Mouse (Mus musculus): ENCODE measurements around the gene Gak. TPM values are rescaled to one million over a fixed set of nuclear protein-coding genes. Genes with fewer than 3 reads are reported as not detected.

Gene Gak
- total RNA-seq (2012; rRNA removed) (61.6 and 67.3 TPM in 2 replicates), total RNA-seq (2014; rRNA removed) (49.9 and 50.7 TPM in 2 replicates), polyA plus RNA-seq (2012; ENCODE audit: insufficient read length, low read depth) (59.0 and 65.2 TPM in 2 replicates)

- Histone ChIP-seq H3K9ac (ENCODE audit: insufficient read depth, low read depth) (peak within 1 kb of the TSS; percentile 92), H3K9me3 (replicated peaks; ENCODE audit: low read length) (no peaks in the 10 kb centered on the region), H3K4me1 (ENCODE audit: control insufficient read depth in 1 of 2, insufficient read depth in 2 of 2) (peaks cover 10 to 33% of the 10 kb centered on the region in 2 experiments; a peak in 3 of 4 replicates), H3K4me2 (ENCODE audit: insufficient read depth, low read depth, poor library complexity, severe bottlenecking) (peak within 1 kb of the TSS; percentile 80), H3K36me3 (replicated peaks in 1 of 2; ENCODE audit: control insufficient read depth in 1 of 2, insufficient read depth in 1 of 2, low read length in 1 of 2) (peaks cover 0 to 11% of the 10 kb centered on the region in 2 experiments), H3K27me3 (replicated peaks) (no peaks in the 10 kb centered on the region), H3K27ac (ENCODE audit: insufficient read depth, low read depth) (peak within 1 kb of the TSS; percentile 32), H3K79me2 (replicated peaks; ENCODE audit: control insufficient read depth, extremely low read depth, insufficient read depth, poor library complexity, severe bottlenecking) (peaks cover 39% of the 10 kb centered on the region), H3K4me3 (replicated peaks in 1 of 3; ENCODE audit: low read depth in 2 of 3, low read length in 2 of 3, poor library complexity in 1 of 3) (peak within 1 kb of the TSS; percentile 85 to 98 (median 94))
- in situ Hi-C loops (cut with MboI; ENCODE audit: low pct_ligation_motif_present, low pct_unique_long_range_greater_than_20kb, low sequenced_read_pairs) (no loop called here), dilution Hi-C loops (cut with MboI; ENCODE audit: extremely low pct_ligation_motif_present, extremely low pct_unique_long_range_greater_than_20kb, low sequenced_read_pairs) (no loop called here)
- peak; percentile 94 for DNase-seq (ENCODE audit: extremely low read depth)
- TF ChIP-seq NELFE (IDR thresholded peaks at IDR 0.05; ENCODE audit: low read depth, low read length) (peak; percentile 98), TBP (conservative IDR thresholded peaks at IDR 0.05; ENCODE audit: low read depth, low read length) (peak; percentile 64; the same call in 1 of the 2 replicates), USF1 (IDR thresholded peaks at IDR 0.05; ENCODE audit: low read depth, low read length) (no peak), PAX5 (IDR thresholded peaks at IDR 0.05; ENCODE audit: low read length) (no peak), ZNF384 (IDR thresholded peaks at IDR 0.05; ENCODE audit: low read depth, low read length) (no peak), POLR2AphosphoS2 (IDR thresholded peaks at IDR 0.05; ENCODE audit: low read depth, low read length) (peak; percentile 66; the same call in 1 of the 2 replicates), CHD2 (IDR thresholded peaks at IDR 0.05; ENCODE audit: low read length) (no peak), MYC (IDR thresholded peaks at IDR 0.05; ENCODE audit: low read depth, low read length) (no peak), ZMIZ1 (IDR thresholded peaks at IDR 0.05; ENCODE audit: low read depth, low read length) (peak; percentile 92), KAT2A (IDR thresholded peaks at IDR 0.05; ENCODE audit: insufficient replicate concordance, low read length) (peak; percentile 57; the same call in 1 of the 2 replicates), E2F4 (IDR thresholded peaks at IDR 0.05; ENCODE audit: insufficient replicate concordance, low read depth, low read length) (no peak), ZC3H11A (IDR thresholded peaks at IDR 0.05; ENCODE audit: low read depth, low read length) (no peak), IRF4 (IDR thresholded peaks at IDR 0.05; ENCODE audit: low read depth, low read length) (no peak), JUN (IDR thresholded peaks at IDR 0.05; ENCODE audit: insufficient read depth, low read depth, low read length) (no peak), MAZ (IDR thresholded peaks at IDR 0.05; ENCODE audit: low read depth, low read length) (peak; percentile 55; the same call in 1 of the 2 replicates), JUND (conservative IDR thresholded peaks at IDR 0.05; ENCODE audit: low read depth, low read length) (no peak), SMC3 (IDR thresholded peaks at IDR 0.05; ENCODE audit: low read depth, low read length) (no peak), POLR2A (IDR thresholded peaks at IDR 0.05; ENCODE audit: low read depth, low read length) (peak; percentile 99), MXI1 (IDR thresholded peaks at IDR 0.05; ENCODE audit: low read depth, low read length) (peak; percentile 84), MAFK (IDR thresholded peaks at IDR 0.05; ENCODE audit: insufficient replicate concordance, low read length) (peak; percentile 88), CTCF (conservative IDR thresholded peaks at IDR 0.05 in 1 of 2, IDR thresholded peaks at IDR 0.05 in 1 of 2; ENCODE audit: low read depth in 2 of 2, low read length in 2 of 2) (no peak), BHLHE40 (IDR thresholded peaks at IDR 0.05; ENCODE audit: low read depth, low read length) (no peak), RAD21 (IDR thresholded peaks at IDR 0.05; ENCODE audit: low read depth, low read length) (no peak), ETS1 (conservative IDR thresholded peaks at IDR 0.05; ENCODE audit: low read depth, low read length) (peak; percentile 34; the same call in 1 of the 2 replicates), UBTF (IDR thresholded peaks at IDR 0.05; ENCODE audit: low read depth, low read length) (0 out of 2 replicates have a peak, but pooled peaks have one; percentile 72), RCOR1 (conservative IDR thresholded peaks at IDR 0.05; ENCODE audit: low read depth, low read length) (no peak), CHD1 (IDR thresholded peaks at IDR 0.05; ENCODE audit: low read depth, low read length) (no peak), USF2 (conservative IDR thresholded peaks at IDR 0.05; ENCODE audit: low read depth, low read length) (no peak), GABPA (IDR thresholded peaks at IDR 0.05; ENCODE audit: insufficient replicate concordance, low read depth, low read length) (no peak; the same call in 1 of the 2 replicates), EP300 (IDR thresholded peaks at IDR 0.05; ENCODE audit: low read length) (no peak), ZKSCAN1 (IDR thresholded peaks at IDR 0.05; ENCODE audit: borderline replicate concordance, low read depth, low read length) (no peak), ELF1 (IDR thresholded peaks at IDR 0.05; ENCODE audit: low read depth, low read length) (peak; percentile 96), MAX (IDR thresholded peaks at IDR 0.05; ENCODE audit: low read length) (peak; percentile 47; the same call in 1 of the 2 replicates), HCFC1 (IDR thresholded peaks at IDR 0.05; ENCODE audit: low read depth, low read length) (peak; percentile 74), TCF12 (IDR thresholded peaks at IDR 0.05; ENCODE audit: low read depth, low read length) (peak; percentile 92), NRF1 (IDR thresholded peaks at IDR 0.05; ENCODE audit: low read depth, low read length) (peak; percentile 99), SIN3A (IDR thresholded peaks at IDR 0.05; ENCODE audit: low read length) (peak; percentile 1; the same call in 1 of the 2 replicates), MEF2A (IDR thresholded peaks at IDR 0.05; ENCODE audit: borderline replicate concordance, low read depth, low read length) (peak; percentile 61; the same call in 1 of the 2 replicates)
Measured at GRCm38 (mm10) chr5:108629634-108630483, at the start of gene Gak, which contains the start of gene Tmem175. Gene Gak, minus strand, starts transcription at chr5:108629755. Gene Tmem175, plus strand, starts transcription at chr5:108629770.

Measured in CH12.LX (cell line).